Mouse (Mus musculus) stomach, embryonic 14.5 days (tissue): ENCODE measurements around the gene Acaa1b. TPM values are rescaled to one million over a fixed set of nuclear protein-coding genes. Genes with fewer than 3 reads are reported as not detected.

Experiments used
- ATAC-seq: fragments of 200-750 bp; cut with Nextera tagmentation; 2 replicates; pipeline ENCODE4 v1.8.0; 2017; ENCODE audit warnings: low read depth, moderate TSS enrichment; ENCODE audit not compliant: insufficient number of reproducible peaks, insufficient read depth, low FRiP score
- H3K27ac ChIP-seq: fragments of 300-500 bp; sonication (generic); 2 replicates; pipeline ENCODE4 v1.5.1; 2014; ENCODE audit warnings: mild to moderate bottlenecking, low read length, moderate library complexity, mixed read lengths
- H3K27me3 ChIP-seq: fragments of 300-500 bp; sonication (generic); 2 replicates; pipeline ENCODE4 v1.6.1; 2014; ENCODE audit warnings: low read length, control low read depth, mixed read lengths; ENCODE audit not compliant: control insufficient read depth, insufficient read depth
- H3K36me3 ChIP-seq: fragments of 300-500 bp; sonication (generic); 2 replicates; pipeline ENCODE4 v1.6.1; 2014; ENCODE audit warnings: mild to moderate bottlenecking, control low read depth, low read length, moderate library complexity, mixed read lengths; ENCODE audit not compliant: control insufficient read depth, insufficient read depth
- H3K4me1 ChIP-seq: fragments of 300-500 bp; sonication (generic); 2 replicates; pipeline ENCODE4 v1.6.1; 2014; ENCODE audit warnings: low read length, control low read depth, mixed read lengths; ENCODE audit not compliant: control insufficient read depth, insufficient read depth
- H3K4me2 ChIP-seq: fragments of 300-500 bp; sonication (generic); replicated peaks from 2 replicates; pipeline ENCODE4 v1.6.1; 2014; ENCODE audit warnings: low read depth, low read length, control low read depth
- H3K4me3 ChIP-seq: fragments of 300-500 bp; sonication (generic); 2 replicates; pipeline ENCODE4 v1.5.1; 2014; ENCODE audit warnings: low read depth, low read length, control low read depth
- H3K9ac ChIP-seq: fragments of 300-500 bp; sonication (generic); replicated peaks from 2 replicates; pipeline ENCODE4 v1.6.1; 2014; ENCODE audit warnings: low read depth, mild to moderate bottlenecking, control low read depth, low read length, moderate library complexity, mixed read lengths
- H3K9me3 ChIP-seq: fragments of 300-500 bp; sonication (generic); 2 replicates; pipeline ENCODE4 v1.6.1; 2016; ENCODE audit warnings: low read depth, low read length, control low read depth; ENCODE audit not compliant: control insufficient read depth
- WGBS: fragments of 180-500 bp; shearing (Covaris S2); extraction: QIAGEN DNeasy Blood & Tissue Kit; methylation state at CpG from one replicate; pipeline ENCODE4 v1.1.7; 2014; 5-methylcytosine and 5-hydroxymethylcytosine counted together
- polyA plus RNA-seq: library from polyadenylated mRNA; unstranded; fragments of >200 nt; fragmentation: Nextera tagmentation; extraction: Ambion mirVana; gene quantifications from 2 replicates; pipeline ENCODE4 v1.2.1, GENCODE M21; 2014

Gene Acaa1b
- 0.91 and 1.2 TPM in 2 replicates for polyA plus RNA-seq

DNA sequence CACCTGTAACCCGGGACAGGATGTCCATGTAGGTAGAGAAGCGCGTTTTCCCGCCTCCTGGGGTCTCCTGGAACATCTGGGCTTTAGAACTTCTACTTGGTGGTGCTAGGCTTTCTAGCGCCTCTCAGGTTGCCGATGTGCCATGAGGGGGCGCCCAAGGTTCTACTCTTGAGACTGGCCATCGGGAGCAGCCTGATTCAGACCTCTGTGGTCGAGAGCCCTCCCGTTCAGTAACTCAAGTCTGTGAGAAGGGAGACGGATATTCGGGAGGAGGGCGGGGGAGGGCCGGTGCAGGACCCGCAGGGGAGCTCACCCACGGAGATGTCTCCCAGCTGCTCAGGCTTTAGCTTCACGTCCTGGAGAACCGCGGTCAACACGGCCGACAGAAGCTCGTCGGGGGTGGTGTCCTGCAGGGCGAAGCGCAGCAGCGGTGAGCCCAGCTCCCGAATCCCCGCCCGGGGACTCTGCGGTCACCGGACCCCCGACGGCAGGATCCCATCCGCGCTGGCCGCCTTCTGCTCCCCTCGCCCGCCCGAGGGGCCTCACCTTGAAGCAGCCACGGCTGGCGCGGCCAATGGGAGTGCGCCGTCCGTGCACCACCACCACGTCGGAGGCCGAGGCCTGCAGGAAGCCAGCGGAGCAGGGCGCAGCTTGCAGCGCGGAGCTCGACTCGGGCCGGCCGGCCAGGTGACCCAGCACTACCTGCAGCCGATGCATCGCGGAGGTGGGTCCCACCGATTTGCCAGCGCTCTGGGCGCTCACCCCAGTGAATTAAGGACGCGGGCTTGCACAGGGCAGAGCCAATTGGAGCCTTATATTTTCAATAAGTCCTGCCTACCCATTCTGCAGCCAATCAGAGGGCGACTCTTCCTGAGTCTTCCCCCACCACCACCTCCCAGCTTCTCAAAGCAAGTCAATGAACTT is at the start of gene Acaa1b:
TSS of gene Acaa1b (minus strand) at position 816 of the 924 bp plus-strand sequence.
- H3K36me3 ChIP-seq = no peaks in the 10 kb centered on the region
- peak within 1 kb of the TSS; percentile 40 for H3K4me3 ChIP-seq
- peak within 1 kb of the TSS; percentile 51 for H3K4me2 ChIP-seq
- H3K9ac ChIP-seq = no peak within 1 kb of the TSS
- under 1% methylated on average over 65 of the region's 65 CpGs for WGBS
- no peaks in the 10 kb centered on the region for H3K4me1 ChIP-seq
- peak; percentile 83 for ATAC-seq
- no peak within 1 kb of the TSS for H3K27ac ChIP-seq
- H3K27me3 ChIP-seq = no peaks in the 10 kb centered on the region
- H3K9me3 ChIP-seq = no peaks in the 10 kb centered on the region

DNA sequence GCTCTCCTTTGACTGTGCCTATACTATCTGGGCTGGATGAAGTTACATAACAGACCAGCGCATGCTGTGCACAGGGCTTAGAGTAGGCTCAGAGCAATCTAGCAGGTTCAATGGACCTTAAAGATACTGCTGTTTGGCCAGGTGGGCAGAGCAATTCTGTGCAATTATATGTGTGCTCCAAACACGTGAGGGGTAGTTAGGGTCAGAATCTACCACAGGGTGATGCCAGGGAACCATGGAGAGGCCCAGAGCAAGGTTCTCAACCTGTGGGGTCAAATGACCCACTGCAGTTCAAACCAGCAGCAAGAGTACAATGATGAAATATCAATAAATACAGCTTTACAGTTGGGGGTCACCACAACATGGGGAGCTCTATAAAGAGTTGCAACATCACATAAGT is 49.8 kb upstream of the Acaa1b start:
- Histone ChIP-seq H3K4me2 (no peak overlapping the region), H3K4me1 (no peaks in the 10 kb centered on the region), H3K4me3 (no peak overlapping the region), H3K36me3 (no peaks in the 10 kb centered on the region), H3K9me3 (peaks cover 3% of the 10 kb centered on the region; the same call in 1 of the 2 replicates), H3K27me3 (no peaks in the 10 kb centered on the region), H3K9ac (no peak overlapping the region), H3K27ac (no peak overlapping the region)
- no peak for ATAC-seq
- 79% methylated on average over 2 of the region's 2 CpGs for WGBS

DNA sequence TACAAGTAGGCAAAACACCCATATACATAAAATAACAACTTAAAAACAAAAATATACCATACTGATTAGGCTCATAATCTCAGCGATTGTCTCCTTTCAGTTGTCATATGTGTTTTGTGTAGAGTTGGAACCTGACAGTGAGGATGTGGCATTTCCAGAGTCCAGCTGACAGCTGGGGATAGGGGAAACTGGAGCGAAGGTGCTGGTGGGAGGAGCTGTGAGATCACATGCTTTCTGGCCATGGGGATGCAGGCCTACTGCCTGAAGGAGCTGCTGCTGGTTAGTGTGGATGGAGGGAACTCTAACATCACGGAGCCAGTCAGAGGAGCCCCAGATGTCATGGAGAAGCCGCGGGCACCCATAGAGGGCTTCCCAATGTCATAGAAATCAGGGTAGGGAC is 48.9 kb upstream of the Acaa1b start:
- no peaks in the 10 kb centered on the region for H3K27me3 ChIP-seq
- H3K36me3 ChIP-seq = no peaks in the 10 kb centered on the region
- no peaks in the 10 kb centered on the region for H3K4me1 ChIP-seq
- peaks cover 3% of the 10 kb centered on the region; the same call in 1 of the 2 replicates for H3K9me3 ChIP-seq
- WGBS = 89% methylated on average over 5 of the region's 5 CpGs
- H3K27ac ChIP-seq = no peak overlapping the region
- no peak overlapping the region for H3K4me2 ChIP-seq
- no peak overlapping the region for H3K4me3 ChIP-seq
- ATAC-seq = no peak
- no peak overlapping the region for H3K9ac ChIP-seq

GRCm38 (mm10) chr9:119203617-119204016 is 46.7 kb upstream of the Acaa1b start:
- Histone ChIP-seq H3K4me1 (no peaks in the 10 kb centered on the region), H3K27ac (no peak overlapping the region), H3K9me3 (peaks cover 3% of the 10 kb centered on the region; the same call in 1 of the 2 replicates), H3K9ac (no peak overlapping the region), H3K4me2 (no peak overlapping the region), H3K36me3 (no peaks in the 10 kb centered on the region), H3K4me3 (no peak overlapping the region), H3K27me3 (no peaks in the 10 kb centered on the region)
- WGBS = 97% methylated on average over 9 of the region's 9 CpGs
- no peak for ATAC-seq

GRCm38 (mm10) chr9:119201653-119202052 is 44.8 kb upstream of the Acaa1b start:
- no peaks in the 10 kb centered on the region for H3K36me3 ChIP-seq
- no peak overlapping the region for H3K27ac ChIP-seq
- no peak overlapping the region for H3K4me2 ChIP-seq
- H3K9me3 ChIP-seq = peaks cover 3% of the 10 kb centered on the region; the same call in 1 of the 2 replicates
- ATAC-seq = no peak
- no peak overlapping the region for H3K9ac ChIP-seq
- no peaks in the 10 kb centered on the region for H3K27me3 ChIP-seq
- 85% methylated on average over 5 of the region's 5 CpGs for WGBS
- no peaks in the 10 kb centered on the region for H3K4me1 ChIP-seq
- no peak overlapping the region for H3K4me3 ChIP-seq

DNA sequence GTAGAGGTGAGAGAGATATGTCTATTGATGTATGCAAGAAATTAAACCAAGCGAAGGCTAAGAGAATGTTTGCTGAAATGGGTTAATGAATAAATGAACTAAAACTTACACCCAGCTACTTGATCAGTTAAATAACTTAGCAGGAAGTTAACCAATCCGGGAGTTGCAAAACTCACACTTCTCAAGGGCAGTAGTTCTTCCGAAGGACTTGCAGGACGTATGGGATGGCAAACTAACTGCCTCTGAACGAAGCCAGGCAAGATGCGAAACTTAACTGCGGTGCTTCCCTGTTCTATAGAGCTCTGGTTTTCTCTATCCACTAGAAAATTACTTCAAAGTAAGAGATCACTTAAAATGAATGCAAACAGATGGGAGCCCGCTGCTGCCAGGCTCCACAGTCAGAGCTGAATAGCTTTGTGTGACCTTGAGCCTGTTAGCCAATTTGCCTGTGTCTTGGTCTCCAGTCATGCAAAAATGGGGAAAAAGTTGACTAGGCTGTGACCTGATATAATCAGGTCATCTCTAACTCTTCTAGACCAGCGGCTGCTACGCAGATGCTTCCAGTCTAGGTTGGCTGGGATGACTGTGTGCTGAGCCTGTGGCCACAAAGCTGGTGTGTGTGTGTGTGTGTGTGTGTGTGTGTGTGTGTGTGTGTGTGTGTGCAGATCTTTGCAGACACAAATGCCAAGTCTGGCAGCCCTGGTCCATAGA is 42.4 kb upstream of the Acaa1b start:
- no peak overlapping the region for H3K9ac ChIP-seq
- no peak overlapping the region for H3K4me2 ChIP-seq
- no peak for ATAC-seq
- H3K4me3 ChIP-seq = no peak overlapping the region
- no peaks in the 10 kb centered on the region for H3K36me3 ChIP-seq
- no peak overlapping the region for H3K27ac ChIP-seq
- 77% methylated on average over 10 of the region's 10 CpGs for WGBS
- H3K9me3 ChIP-seq = peaks cover 1% of the 10 kb centered on the region; the same call in 1 of the 2 replicates
- no peaks in the 10 kb centered on the region for H3K4me1 ChIP-seq
- H3K27me3 ChIP-seq = no peaks in the 10 kb centered on the region

DNA sequence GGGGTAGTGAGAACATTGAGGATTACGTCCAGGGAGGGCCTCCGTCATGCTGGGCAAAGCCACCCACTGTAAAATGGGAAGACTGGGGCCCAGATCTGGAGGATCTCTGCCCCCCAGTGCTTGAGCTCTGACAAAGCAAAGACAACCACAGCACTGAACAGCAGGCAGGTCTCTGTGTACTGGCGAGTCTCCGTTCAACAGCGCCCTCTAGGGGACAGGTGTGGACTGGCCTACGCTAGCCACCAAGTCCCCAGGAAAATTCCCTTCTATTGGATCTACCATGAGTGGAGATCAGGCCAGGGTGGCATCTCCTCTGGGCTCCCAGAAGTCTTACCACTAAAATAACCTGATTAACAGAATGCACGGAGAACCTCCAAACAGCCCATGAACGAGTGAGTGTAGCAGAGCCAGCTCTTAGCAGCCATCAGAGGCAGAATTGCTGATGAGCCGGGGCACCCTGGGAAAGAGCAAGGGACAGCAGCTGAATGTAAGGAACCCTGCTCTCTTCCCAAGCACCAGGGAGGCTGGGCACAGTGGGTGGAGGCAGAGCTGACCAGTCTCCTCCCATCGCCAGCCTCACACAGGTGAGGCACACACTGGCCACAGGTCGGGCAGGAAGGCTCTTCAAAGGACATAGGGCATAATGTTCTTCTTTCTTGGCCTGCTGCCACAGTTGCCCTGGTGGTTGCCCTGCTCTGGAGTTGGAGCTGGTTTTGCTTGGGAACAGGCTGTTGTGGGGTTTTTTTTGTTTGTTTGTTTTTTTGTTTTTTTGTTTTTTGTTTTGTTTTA is 35.5 kb upstream of the Acaa1b start:
- Histone ChIP-seq H3K4me1 (no peaks in the 10 kb centered on the region), H3K4me2 (no peak overlapping the region), H3K27ac (no peak overlapping the region), H3K4me3 (no peak overlapping the region), H3K9me3 (no peaks in the 10 kb centered on the region), H3K36me3 (no peaks in the 10 kb centered on the region), H3K27me3 (no peaks in the 10 kb centered on the region), H3K9ac (no peak overlapping the region)
- no peak for ATAC-seq
- WGBS = 33% methylated on average over 11 of the region's 11 CpGs

DNA sequence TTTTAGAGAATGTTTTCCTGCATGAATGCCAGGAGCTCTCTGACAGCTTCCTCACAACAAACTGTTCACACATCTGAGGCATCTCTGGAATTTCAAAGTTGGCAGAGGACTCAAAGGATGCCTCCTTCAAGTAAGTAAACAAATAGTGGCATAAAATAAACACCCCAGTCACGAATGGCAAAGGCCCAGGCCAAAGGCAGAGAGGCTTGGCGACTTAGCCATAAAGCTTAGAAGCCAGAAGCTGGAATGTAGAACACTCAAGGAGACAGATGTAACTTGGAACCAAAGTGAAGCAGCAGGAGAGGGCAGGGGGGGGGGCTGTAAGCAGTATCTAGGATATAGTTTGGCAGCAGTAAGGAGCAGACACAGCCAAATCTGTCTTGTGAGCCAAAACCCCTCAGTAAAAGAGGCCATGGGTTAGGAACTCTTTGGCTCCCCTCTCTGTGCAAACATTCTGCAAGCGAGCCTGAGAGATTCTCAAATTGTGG is 24.4 kb upstream of the Acaa1b start:
- Histone ChIP-seq H3K36me3 (no peaks in the 10 kb centered on the region), H3K27me3 (no peaks in the 10 kb centered on the region), H3K9me3 (no peaks in the 10 kb centered on the region), H3K4me3 (no peak overlapping the region), H3K9ac (no peak overlapping the region), H3K4me2 (no peak overlapping the region), H3K4me1 (no peaks in the 10 kb centered on the region), H3K27ac (no peak overlapping the region)
- WGBS = 13% methylated on average over 3 of the region's 3 CpGs
- no peak for ATAC-seq
